Mouse (Mus musculus): Measurements from ENCODE around the gene Prlhr.

Prlhr gene

DNA sequence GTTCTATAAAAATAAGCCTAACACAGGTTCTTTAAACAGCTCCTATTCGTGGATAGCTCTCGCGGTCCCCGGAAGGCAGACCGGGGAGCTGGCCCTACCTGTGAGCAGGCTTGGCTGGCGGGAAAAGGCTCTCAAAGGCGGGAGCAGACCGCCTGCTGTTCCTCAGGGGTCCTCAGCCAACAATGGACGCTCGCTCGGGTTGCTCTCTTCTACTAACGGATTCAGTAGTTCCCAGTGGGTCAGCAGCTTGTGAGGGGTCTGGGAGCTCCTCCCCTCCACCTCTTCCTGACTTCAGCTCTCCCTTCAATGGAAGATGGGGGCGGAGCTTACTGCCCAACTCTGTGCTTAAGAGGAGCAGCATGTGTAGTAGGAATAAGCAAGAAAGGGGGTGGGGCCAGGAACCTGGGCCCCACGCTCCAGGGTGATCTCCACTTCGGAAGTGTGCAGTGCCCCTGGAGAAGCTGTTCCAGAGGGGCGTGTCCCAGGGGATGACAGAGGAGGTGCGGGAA lies at the start of gene Prlhr:
Gene Prlhr, minus strand, starts transcription at position 51 of the 509 bp plus-strand sequence.
- DNase-seq, result peak; percentile 6

GRCm38 (mm10) chr19:60515064-60515463 lies 47.0 kb upstream of the Prlhr start:
- DNase-seq, result no peak

DNA sequence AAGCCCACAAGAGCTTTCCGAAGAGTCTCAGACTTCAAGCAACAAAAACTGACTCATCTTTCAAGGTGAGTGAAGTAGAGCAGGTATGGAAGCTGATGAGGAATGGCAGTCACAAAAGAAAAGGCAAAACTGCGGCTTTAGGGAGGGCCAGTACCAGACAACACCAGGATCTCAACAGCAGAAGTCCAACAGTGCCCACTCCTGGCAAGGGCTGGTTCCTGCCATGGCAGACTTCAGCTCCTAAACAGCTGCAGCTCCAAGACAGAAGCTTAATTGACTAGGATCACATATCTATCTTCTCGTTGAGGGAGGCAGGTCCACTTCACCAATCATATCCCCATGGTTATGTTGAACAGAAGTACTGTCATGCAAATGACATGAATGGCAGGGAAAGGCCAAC lies 45.3 kb upstream of the Prlhr start:
- DNase-seq, result no peak

- DNase-seq, result no peak
These were observed 32.1 kb upstream of the Prlhr start for GRCm38 (mm10) chr19:60500209-60500608.

DNA sequence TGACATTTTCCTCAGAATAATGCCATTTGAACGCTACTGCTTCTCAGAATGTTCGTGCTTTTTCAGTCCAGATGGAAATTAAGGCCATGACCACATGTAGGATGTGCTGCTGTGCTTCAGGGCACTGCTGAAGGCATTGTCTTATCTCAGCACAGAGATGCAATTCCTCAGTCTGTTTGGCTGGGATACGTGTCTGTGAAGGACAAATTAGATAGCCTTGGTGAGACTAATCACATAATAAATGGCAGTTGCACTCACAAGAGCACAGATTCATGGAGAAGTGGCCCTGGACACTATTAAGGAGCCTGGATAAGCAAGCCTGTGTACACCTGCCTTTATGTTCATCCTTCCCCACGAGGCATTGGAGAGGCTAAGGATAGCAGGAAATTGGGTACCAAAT lies 29.1 kb upstream of the Prlhr start:
- DNase-seq, result no peak

GRCm38 (mm10) chr19:60495772-60496171 lies 27.7 kb upstream of the Prlhr start:
- DNase-seq, result no peak

- no peak for DNase-seq
These were observed 21.5 kb upstream of the Prlhr start for GRCm38 (mm10) chr19:60489566-60489965.

- DNase-seq, result no peak
These were observed 17.2 kb upstream of the Prlhr start for GRCm38 (mm10) chr19:60485261-60485660.

DNA sequence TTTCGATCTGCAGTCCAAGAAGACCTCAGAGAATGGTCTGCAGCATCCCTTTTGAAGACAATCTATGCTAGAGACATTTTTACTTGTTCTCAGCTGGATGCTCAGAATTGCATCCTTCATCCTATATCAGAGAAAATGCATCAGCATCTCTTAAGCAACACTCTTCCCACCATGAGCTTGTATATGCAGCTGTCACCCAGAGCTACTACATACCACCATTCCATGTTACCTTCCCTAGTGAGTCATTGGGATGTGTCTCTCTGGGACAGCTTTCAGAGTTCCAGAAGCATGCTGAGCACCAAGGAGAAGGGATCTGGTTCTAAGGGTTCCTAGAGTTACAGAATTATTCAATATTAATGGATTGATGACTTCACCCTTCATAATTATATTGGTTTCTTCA lies 10.8 kb upstream of the Prlhr start:
- DNase-seq, result no peak

DNA sequence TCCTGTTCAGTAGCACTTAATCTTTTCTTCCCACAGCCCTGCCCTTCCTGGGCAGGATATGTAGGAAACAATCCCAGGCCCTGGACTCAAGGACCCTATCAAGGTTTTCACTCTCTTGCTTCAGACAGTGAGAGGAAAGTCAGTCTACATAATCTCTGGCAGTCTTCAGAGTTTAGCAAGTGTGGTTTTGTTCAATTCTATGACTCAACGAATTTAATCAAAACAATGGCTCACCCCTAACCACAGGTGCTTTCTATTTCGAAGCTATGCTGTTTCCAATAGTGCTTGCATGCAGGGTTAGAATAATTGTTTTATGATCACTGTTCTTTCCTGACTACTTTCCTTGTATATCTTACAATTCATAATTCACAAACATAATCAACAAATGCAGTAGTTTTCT lies 9.7 kb upstream of the Prlhr start:
- DNase-seq, result no peak

DNA sequence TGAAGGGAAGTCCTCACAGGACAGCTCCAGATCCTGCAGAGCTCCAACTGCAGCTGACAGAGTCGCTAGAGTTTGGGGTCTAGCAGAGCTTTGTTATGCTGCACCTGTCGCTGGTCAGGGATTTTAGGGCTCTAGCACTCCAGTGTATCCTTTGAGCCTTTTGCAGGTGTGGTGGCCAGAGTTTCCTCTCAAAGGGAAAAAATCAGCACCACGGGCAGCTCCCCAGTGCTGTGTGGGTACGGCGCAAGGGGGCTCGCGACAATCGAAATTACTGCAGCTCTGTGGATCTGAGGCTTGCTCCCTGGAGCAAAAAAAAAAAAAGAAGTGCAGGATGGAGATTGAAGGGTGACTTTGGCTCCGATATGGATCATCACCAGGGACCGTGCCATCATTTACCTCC lies 742 bp upstream of the Prlhr start:
- DNase-seq, result peak; percentile 29

DNA sequence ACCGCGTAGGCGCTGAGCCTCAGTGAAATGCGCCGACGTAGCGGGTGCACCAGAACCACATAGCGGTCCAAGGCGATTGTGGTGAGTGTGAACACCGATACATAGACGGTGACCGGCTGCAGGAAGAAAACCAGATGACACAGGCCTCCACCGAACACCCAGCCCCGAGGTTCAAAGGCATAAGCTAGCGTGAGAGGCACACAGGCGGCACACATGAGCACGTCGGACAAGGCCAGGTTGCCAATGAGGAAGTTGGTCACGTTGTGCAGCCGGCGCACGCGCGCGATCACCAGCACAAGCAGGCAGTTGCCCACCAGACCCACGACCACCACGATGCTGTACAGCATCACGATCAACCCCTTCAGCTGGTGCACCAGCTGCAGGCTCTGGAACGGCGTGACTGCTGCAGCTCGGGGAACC lies 506 bp downstream of the Prlhr start:
- peak; percentile 4 for DNase-seq

DNA sequence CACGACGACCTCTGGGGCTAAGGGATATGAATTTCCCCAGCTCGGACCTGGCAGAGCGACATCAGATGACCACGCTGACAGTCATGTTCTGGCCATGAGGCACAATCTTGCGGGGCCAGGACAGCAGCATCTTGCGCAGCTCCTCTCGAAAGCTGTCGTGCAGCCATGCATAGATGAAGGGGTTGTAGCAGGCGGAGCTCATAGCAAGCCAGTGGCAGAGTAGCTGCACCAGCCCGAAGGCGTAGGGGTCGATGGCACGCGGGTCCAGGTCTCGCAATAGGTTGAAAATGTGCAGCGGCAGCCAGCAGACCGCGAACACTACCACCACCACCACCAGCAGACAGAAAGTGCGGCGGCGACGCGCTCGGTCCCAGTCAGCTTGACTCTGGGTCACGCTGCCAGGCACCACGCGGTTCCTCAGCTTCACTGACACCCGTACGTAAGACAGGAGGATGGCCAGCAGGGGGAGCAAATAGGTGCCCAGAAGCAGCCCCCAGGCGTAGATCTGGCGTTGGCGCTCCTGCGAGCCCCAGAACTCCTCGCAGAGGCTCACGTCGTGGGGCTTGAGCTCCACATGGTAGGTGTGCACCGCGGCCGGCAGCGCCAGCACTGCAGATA lies 1.0 kb downstream of the Prlhr start:
- peak; percentile 66 for DNase-seq

DNA sequence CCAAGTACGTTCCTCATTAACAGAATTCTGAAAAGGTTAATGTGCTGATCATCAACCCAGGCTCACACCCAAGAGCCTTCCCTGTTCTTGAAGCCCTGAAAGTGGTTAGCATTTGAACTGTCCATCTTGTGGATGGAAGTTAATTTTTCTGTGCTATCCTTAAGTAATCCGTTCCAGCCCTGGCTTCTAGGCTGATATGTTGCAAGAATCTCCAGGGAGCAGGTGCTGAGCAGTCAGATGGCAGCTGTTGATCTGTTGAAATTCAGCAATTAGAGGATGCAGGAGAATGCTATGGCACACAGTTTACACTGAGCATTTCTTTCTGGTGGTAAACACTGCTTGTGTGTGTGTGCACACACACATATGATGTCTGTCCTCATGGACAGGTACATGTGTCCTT lies 2.4 kb downstream of the Prlhr start:
- DNase-seq, result no peak

GRCm38 (mm10) chr19:60463896-60464295 lies 4.2 kb downstream of the Prlhr start:
- DNase-seq, result no peak

- no peak for DNase-seq
These were observed 4.7 kb downstream of the Prlhr start for GRCm38 (mm10) chr19:60463440-60463839.

GRCm38 (mm10) chr19:60461476-60461875 lies 6.6 kb downstream of the Prlhr start:
- no peak for DNase-seq

- DNase-seq, result no peak
These were observed 8.4 kb downstream of the Prlhr start for GRCm38 (mm10) chr19:60459680-60460079.

DNA sequence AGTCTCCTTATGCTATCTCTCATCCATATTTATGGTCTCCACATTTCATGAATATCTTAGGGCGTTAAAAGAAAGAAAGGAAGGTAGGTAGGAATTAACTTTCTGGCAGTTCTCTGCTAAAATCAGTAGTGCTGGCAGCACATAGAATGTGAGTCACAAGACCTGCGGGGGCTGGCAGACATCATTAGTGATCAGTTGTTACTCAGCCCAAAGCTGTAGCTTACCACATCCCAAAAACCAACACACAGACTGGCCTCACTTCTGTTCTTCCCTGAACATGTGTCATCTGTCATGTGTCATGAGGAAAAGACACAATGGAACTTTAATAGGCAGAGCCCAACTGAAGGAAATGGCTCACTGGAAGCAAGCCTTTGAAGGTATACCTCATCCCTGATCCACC lies 9.0 kb downstream of the Prlhr start:
- DNase-seq, result no peak

GRCm38 (mm10) chr19:60455791-60456190 lies 12.3 kb downstream of the Prlhr start:
- no peak for DNase-seq

- no peak for DNase-seq
These were observed 27.6 kb downstream of the Prlhr start for GRCm38 (mm10) chr19:60440531-60440930.

DNA sequence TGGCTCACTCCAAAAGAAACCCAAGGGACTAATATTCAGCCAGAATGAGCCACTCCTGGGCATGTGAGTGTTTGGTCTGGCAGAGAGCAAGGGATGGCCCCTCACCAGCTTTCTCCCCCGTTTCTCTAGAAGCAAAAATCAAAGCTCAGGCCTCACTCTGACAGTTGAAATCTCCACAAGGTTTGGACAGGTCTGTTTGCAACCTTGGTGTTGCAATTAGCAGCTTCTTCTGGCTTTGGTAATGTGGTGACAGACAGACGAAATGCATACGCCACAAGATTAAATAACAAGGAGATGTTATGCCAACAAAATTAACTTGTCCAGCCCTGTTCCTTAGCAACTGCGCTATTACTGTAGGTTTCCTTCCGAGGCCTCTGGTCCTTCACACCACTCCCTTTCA lies 28.0 kb downstream of the Prlhr start:
- DNase-seq, result no peak

- DNase-seq, result peak; percentile 4
These were observed 30.4 kb downstream of the Prlhr start for GRCm38 (mm10) chr19:60437566-60438241.

GRCm38 (mm10) chr19:60432347-60433129 lies 35.6 kb downstream of the Prlhr start:
- DNase-seq, result no peak
